Mouse (Mus musculus) small intestine, adult 2 months (tissue): ENCODE results near the gene Abi2.

Source experiments
- CTCF ChIP-seq: fragments of 200-500 bp; IDR thresholded peaks from 2 replicates; pipeline ENCODE4 v1.5.1; 2012; ENCODE audit warnings: low read depth, mild to moderate bottlenecking, control low read depth, inconsistent platforms, low read length, moderate library complexity, mixed read lengths; ENCODE audit not compliant: insufficient replicate concordance, insufficient read length; ENCODE audit errors: extremely low read depth
- POLR2A ChIP-seq: fragments of 200-500 bp; IDR thresholded peaks from 2 replicates; pipeline ENCODE4 v1.6.1; 2012; ENCODE audit warnings: low read depth, mild to moderate bottlenecking, control low read depth, inconsistent platforms, low read length, moderate library complexity

GRCm38 (mm10) chr1:60447067-60447466 is 37.6 kb downstream of the Abi2 start:
- TF ChIP-seq CTCF (no peak), POLR2A (no peak)
